Mouse (Mus musculus) cerebellum, postnatal 14 days (tissue): ENCODE results near the gene Ubxn10.

Experiments
- DNase-seq, 2 experiments: peaks; one replicate each; pipeline ENCODE4 v3.0.0; 2021; ENCODE audit warnings: mixed read lengths in 2 of 2

Gene Ubxn10

GRCm38 (mm10) chr4:138737031-138737430 is at the start of gene Ubxn10:
Gene Ubxn10, minus strand, starts transcription at chr4:138737167.
- DNase-seq, result no peak

- no peak for DNase-seq
These were observed 49.2 kb upstream of the Ubxn10 start for GRCm38 (mm10) chr4:138786141-138786540.

- no peak for DNase-seq
These were observed 48.8 kb upstream of the Ubxn10 start for GRCm38 (mm10) chr4:138785721-138786120.

- no peak for DNase-seq
These were observed 45.1 kb upstream of the Ubxn10 start for GRCm38 (mm10) chr4:138782098-138782497.

GRCm38 (mm10) chr4:138780300-138780699 is 43.3 kb upstream of the Ubxn10 start:
- no peak for DNase-seq

GRCm38 (mm10) chr4:138777417-138778407 is 40.7 kb upstream of the Ubxn10 start:
- DNase-seq, result no peak

GRCm38 (mm10) chr4:138775435-138775834 is 38.5 kb upstream of the Ubxn10 start, which contains the start of gene Pla2g2d:
Gene Pla2g2d, plus strand, starts transcription at chr4:138775735.
- DNase-seq, result no peak

- no peak for DNase-seq
These were observed 35.4 kb upstream of the Ubxn10 start for GRCm38 (mm10) chr4:138772386-138772785.

- DNase-seq, result no peak
These were observed 35.0 kb upstream of the Ubxn10 start for GRCm38 (mm10) chr4:138771970-138772369.

GRCm38 (mm10) chr4:138762266-138762665 is 25.3 kb upstream of the Ubxn10 start:
- DNase-seq, result no peak

GRCm38 (mm10) chr4:138757416-138757815 is 20.4 kb upstream of the Ubxn10 start, which contains the start of gene Pla2g2f:
Gene Pla2g2f, minus strand, starts transcription at chr4:138757626.
- no peak for DNase-seq

- no peak for DNase-seq
These were observed 19.0 kb upstream of the Ubxn10 start for GRCm38 (mm10) chr4:138755983-138756382.

- peak in 1 of 2 experiments; percentile 48 for DNase-seq
These were observed 18.5 kb upstream of the Ubxn10 start for GRCm38 (mm10) chr4:138755439-138755838.

- DNase-seq, result no peak
These were observed 17.5 kb upstream of the Ubxn10 start for GRCm38 (mm10) chr4:138754432-138754831.

- DNase-seq, result peak; percentile 55 to 61
These were observed 16.6 kb upstream of the Ubxn10 start for GRCm38 (mm10) chr4:138753608-138754007.

GRCm38 (mm10) chr4:138752603-138753002 is 15.6 kb upstream of the Ubxn10 start:
- DNase-seq, result no peak

- peak; percentile 79 to 81 for DNase-seq
These were observed 11.6 kb upstream of the Ubxn10 start for GRCm38 (mm10) chr4:138748369-138749072.

GRCm38 (mm10) chr4:138747851-138748250 is 10.9 kb upstream of the Ubxn10 start:
- no peak for DNase-seq

GRCm38 (mm10) chr4:138746866-138747265 is 9.9 kb upstream of the Ubxn10 start:
- DNase-seq, result no peak

GRCm38 (mm10) chr4:138745884-138746283 is 8.9 kb upstream of the Ubxn10 start:
- no peak for DNase-seq

GRCm38 (mm10) chr4:138739136-138739851 is 2.3 kb upstream of the Ubxn10 start:
- DNase-seq, result no peak

- no peak for DNase-seq
These were observed 2.1 kb downstream of the Ubxn10 start for GRCm38 (mm10) chr4:138734863-138735262.

GRCm38 (mm10) chr4:138734105-138734504 is 2.9 kb downstream of the Ubxn10 start:
- no peak for DNase-seq
